Mouse (Mus musculus) myocyte (in vitro differentiated cells): ENCODE results near the gene Map2k4. TPM values are rescaled to one million over a fixed set of nuclear protein-coding genes. Genes with fewer than 3 reads are reported as not detected.

ENCODE experiments used
- H3K27me3 ChIP-seq: one replicate; pipeline ENCODE4 v1.6.1; 2011; ENCODE audit not compliant: control insufficient read depth, insufficient read depth, insufficient read length
- H3K36me3 ChIP-seq: one replicate; pipeline ENCODE4 v1.6.1; 2011; ENCODE audit not compliant: control insufficient read depth, insufficient read depth
- H3K4me2 ChIP-seq: one replicate; pipeline ENCODE4 v1.6.1; 2011; ENCODE audit warnings: low read depth, control low read depth
- H3K4me3 ChIP-seq: one replicate; pipeline ENCODE4 v1.5.1; 2011; ENCODE audit warnings: mild to moderate bottlenecking, control low read depth, moderate library complexity
- H3K79me2 ChIP-seq: one replicate; pipeline ENCODE4 v1.6.1; 2011; ENCODE audit not compliant: control insufficient read depth, insufficient read depth
- H3ac ChIP-seq: one replicate; pipeline ENCODE4 v1.6.1; 2011; ENCODE audit not compliant: control insufficient read depth, insufficient read length
- CEBPB ChIP-seq: IDR thresholded peaks from 2 replicates; pipeline ENCODE4 v1.6.1; 2011; ENCODE audit warnings: mild to moderate bottlenecking, moderate library complexity; ENCODE audit not compliant: poor library complexity, insufficient read depth, severe bottlenecking
- E2F4 ChIP-seq: IDR thresholded peaks from one replicate; pipeline ENCODE4 v1.6.1; 2011; ENCODE audit warnings: mild to moderate bottlenecking, control low read depth, moderate library complexity; ENCODE audit not compliant: insufficient read depth
- MAX ChIP-seq: IDR thresholded peaks from one replicate; pipeline ENCODE4 v1.6.1; 2011; ENCODE audit warnings: low read depth, mild to moderate bottlenecking, control low read depth
- MYOD1 ChIP-seq, 3 experiments: IDR thresholded peaks; one replicate each; pipeline ENCODE4 v1.6.1; 2011; ENCODE audit warnings: control low read depth in 2 of 3, low read depth in 2 of 3, mild to moderate bottlenecking in 2 of 3, moderate library complexity in 1 of 3; ENCODE audit not compliant: insufficient read length in 2 of 3, control insufficient read depth in 1 of 3
- MYOG ChIP-seq, 3 experiments: IDR thresholded peaks; one replicate each; pipeline ENCODE4 v1.6.1; 2011; ENCODE audit warnings: control low read depth in 2 of 3, low read depth in 2 of 3, mild to moderate bottlenecking in 2 of 3; ENCODE audit not compliant: insufficient read length in 2 of 3, control insufficient read depth in 1 of 3, insufficient read depth in 1 of 3
- POLR2A ChIP-seq: IDR thresholded peaks from one replicate; pipeline ENCODE4 v1.6.1; 2011; ENCODE audit warnings: low read depth, mild to moderate bottlenecking, control low read depth, moderate library complexity; ENCODE audit not compliant: insufficient read length
- POLR2AphosphoS2 ChIP-seq: IDR thresholded peaks from one replicate; pipeline ENCODE4 v1.6.1; 2011; ENCODE audit warnings: low read depth, control low read depth; ENCODE audit not compliant: insufficient read length
- REST ChIP-seq: IDR thresholded peaks from one replicate; pipeline ENCODE4 v1.6.1; 2011; ENCODE audit warnings: mild to moderate bottlenecking, control low read depth, moderate library complexity; ENCODE audit not compliant: insufficient read depth, insufficient read length
- SRF ChIP-seq: IDR thresholded peaks from one replicate; pipeline ENCODE4 v1.6.1; 2011; ENCODE audit warnings: low read depth; ENCODE audit not compliant: control insufficient read depth, insufficient read length
- TCF12 ChIP-seq: IDR thresholded peaks from one replicate; pipeline ENCODE4 v1.6.1; 2011; ENCODE audit warnings: mild to moderate bottlenecking, control low read depth; ENCODE audit not compliant: poor library complexity, insufficient read depth, severe bottlenecking
- TCF3 ChIP-seq: IDR thresholded peaks from one replicate; pipeline ENCODE4 v1.6.1; 2011; ENCODE audit warnings: low read depth, control low read depth; ENCODE audit not compliant: insufficient read length
- USF1 ChIP-seq: IDR thresholded peaks from one replicate; pipeline ENCODE4 v1.6.1; 2011; ENCODE audit warnings: low read depth, mild to moderate bottlenecking, control low read depth, moderate library complexity
- polyA plus RNA-seq: library from polyadenylated mRNA; unstranded; fragments of >200 nt; fragmentation: generic; extraction: Trizol; gene quantifications from one replicate; pipeline ENCODE4 v1.2.1, GENCODE M21; 2012; ENCODE audit warnings: missing spikeins

Gene Map2k4
- polyA plus RNA-seq, 1 experiment: 29.1 TPM

GRCm38 (mm10) chr11:65706784-65707183 is 81.3 kb downstream of the Map2k4 start:
- no peaks in the 10 kb centered on the region for H3K79me2 ChIP-seq
- H3ac ChIP-seq: no peak overlapping the region
- no peak for TF ChIP-seq TCF3
- TF ChIP-seq TCF12: no peak
- no peak for TF ChIP-seq MYOD1 (IDR thresholded peaks at IDR 0.05; ENCODE audit: control insufficient read depth in 1 of 3, insufficient read length in 2 of 3, low read depth in 2 of 3)
- TF ChIP-seq MAX: no peak
- no peak overlapping the region for H3K4me2 ChIP-seq
- no peak overlapping the region for H3K4me3 ChIP-seq
- no peaks in the 10 kb centered on the region for H3K27me3 ChIP-seq
- peaks cover 28% of the 10 kb centered on the region for H3K36me3 ChIP-seq

- H3K36me3 ChIP-seq: peaks cover 32% of the 10 kb centered on the region
- H3K4me2 ChIP-seq: no peak overlapping the region
- H3K4me3 ChIP-seq: no peak overlapping the region
- H3K27me3 ChIP-seq: no peaks in the 10 kb centered on the region
- H3K79me2 ChIP-seq: no peaks in the 10 kb centered on the region
- no peak overlapping the region for H3ac ChIP-seq
- no peak for TF ChIP-seq SRF
- no peak for TF ChIP-seq MYOD1 (IDR thresholded peaks at IDR 0.05; ENCODE audit: control insufficient read depth in 1 of 3, insufficient read length in 2 of 3, low read depth in 2 of 3)
- no peak for TF ChIP-seq POLR2AphosphoS2
- no peak for TF ChIP-seq MAX
- TF ChIP-seq TCF3: no peak
- no peak for TF ChIP-seq USF1
- TF ChIP-seq TCF12: no peak
- TF ChIP-seq E2F4: no peak
- no peak for TF ChIP-seq CEBPB
- TF ChIP-seq REST: no peak
- no peak for TF ChIP-seq MYOG (IDR thresholded peaks at IDR 0.05; ENCODE audit: control insufficient read depth in 1 of 3, insufficient read depth in 1 of 3, insufficient read length in 2 of 3, low read depth in 2 of 3)
- TF ChIP-seq POLR2A: no peak
Observed at GRCm38 (mm10) chr11:65706176-65706575, 81.9 kb downstream of the Map2k4 start.

GRCm38 (mm10) chr11:65704861-65705260 is 83.2 kb downstream of the Map2k4 start:
- no peaks in the 10 kb centered on the region for H3K27me3 ChIP-seq
- no peak overlapping the region for H3K4me3 ChIP-seq
- H3K36me3 ChIP-seq: peaks cover 38% of the 10 kb centered on the region
- no peaks in the 10 kb centered on the region for H3K79me2 ChIP-seq
- H3ac ChIP-seq: no peak overlapping the region
- H3K4me2 ChIP-seq: no peak overlapping the region
- TF ChIP-seq POLR2AphosphoS2: no peak

- no peak overlapping the region for H3K4me3 ChIP-seq
Observed at GRCm38 (mm10) chr11:65678824-65679402, 109.2 kb downstream of the Map2k4 start.

GRCm38 (mm10) chr11:65667348-65667969 is 120.6 kb downstream of the Map2k4 start:
- Histone ChIP-seq H3K36me3 (no peaks in the 10 kb centered on the region), H3K4me3 (no peak overlapping the region), H3K27me3 (no peaks in the 10 kb centered on the region), H3K4me2 (no peak overlapping the region), H3ac (no peak overlapping the region), H3K79me2 (no peaks in the 10 kb centered on the region)
- TF ChIP-seq MAX (no peak), POLR2A (no peak), E2F4 (no peak), CEBPB (no peak)

More at GRCm38 (mm10) chr11:65678824-65679402, 109.2 kb downstream of the Map2k4 start:
- no peak overlapping the region for H3K4me2 ChIP-seq
- H3K79me2 ChIP-seq: no peaks in the 10 kb centered on the region
- no peak overlapping the region for H3ac ChIP-seq
- no peaks in the 10 kb centered on the region for H3K27me3 ChIP-seq
- no peaks in the 10 kb centered on the region for H3K36me3 ChIP-seq
- TF ChIP-seq USF1 (no peak), REST (no peak), MYOD1 (IDR thresholded peaks at IDR 0.05; ENCODE audit: control insufficient read depth in 1 of 3, insufficient read length in 2 of 3, low read depth in 2 of 3) (peak in 2 of 3 experiments; percentile 41 to 46)

- H3ac ChIP-seq: no peak overlapping the region
- H3K36me3 ChIP-seq: no peaks in the 10 kb centered on the region
- no peak overlapping the region for H3K4me3 ChIP-seq
- no peak for TF ChIP-seq REST
- TF ChIP-seq E2F4: no peak
- no peak for TF ChIP-seq CEBPB
- TF ChIP-seq POLR2A: no peak
- TF ChIP-seq USF1: no peak
- no peak for TF ChIP-seq TCF12
- no peak for TF ChIP-seq POLR2AphosphoS2
- no peaks in the 10 kb centered on the region for H3K79me2 ChIP-seq
- no peaks in the 10 kb centered on the region for H3K27me3 ChIP-seq
- H3K4me2 ChIP-seq: no peak overlapping the region
Observed at GRCm38 (mm10) chr11:65664903-65665302, 123.2 kb downstream of the Map2k4 start.
